Mouse (Mus musculus): ENCODE data around the gene Zfp108.

- TF ChIP-seq CTCF (IDR thresholded peaks at IDR 0.05; ENCODE audit: low read depth, low read length) (no peak), POLR2A (IDR thresholded peaks at IDR 0.05; ENCODE audit: insufficient read depth, low read length) (no peak)
Observed at GRCm38 (mm10) chr7:24280031-24280857, 25.6 kb downstream of the Zfp108 start.

All from ES-Bruce4 (cell line).